Mouse (Mus musculus): Measurements from ENCODE around the gene Podnl1. TPM values are rescaled to one million over a fixed set of nuclear protein-coding genes. Genes with fewer than 3 reads are reported as not detected.
A peak's percentile ranks its signal among the peaks of the same experiment; 100 is the strongest.

Podnl1 gene
- total RNA-seq, 2 experiments from 2014 or later = 0.13 to 0.46 TPM

DNA sequence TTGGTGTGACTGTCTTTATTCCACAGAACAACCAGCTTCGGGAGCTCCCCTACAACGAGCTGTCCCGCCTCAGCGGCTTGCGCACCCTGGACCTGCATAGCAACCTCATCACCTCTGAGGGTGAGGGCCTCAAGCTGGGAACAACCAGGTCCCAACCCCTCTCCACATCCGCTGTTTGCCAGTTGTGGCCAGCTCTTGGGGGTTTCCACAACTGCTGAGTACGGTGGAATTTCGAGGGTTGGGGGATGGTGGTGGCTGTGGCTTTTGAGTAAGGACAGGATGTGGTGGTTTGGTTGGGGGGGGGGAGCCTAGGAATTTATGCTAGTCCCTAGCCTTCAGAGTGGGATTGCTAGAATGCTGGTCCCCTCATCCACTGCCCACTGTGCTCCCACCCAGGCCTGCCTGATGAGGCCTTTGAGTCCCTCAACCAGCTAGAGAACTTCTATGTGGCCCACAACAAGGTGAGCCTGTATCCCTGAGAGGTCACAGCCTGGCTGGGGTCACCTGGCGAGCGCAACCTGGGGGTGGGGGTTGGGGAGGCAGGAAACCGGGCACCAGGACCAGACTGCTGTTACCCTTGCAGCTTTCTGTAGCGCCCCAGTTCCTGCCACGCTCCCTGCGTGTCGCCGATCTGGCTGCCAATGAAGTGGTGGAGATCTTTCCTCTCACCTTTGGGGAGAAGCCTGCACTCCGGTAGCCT is 1.6 kb downstream of the Podnl1 start:
- no peak for DNase-seq

DNA sequence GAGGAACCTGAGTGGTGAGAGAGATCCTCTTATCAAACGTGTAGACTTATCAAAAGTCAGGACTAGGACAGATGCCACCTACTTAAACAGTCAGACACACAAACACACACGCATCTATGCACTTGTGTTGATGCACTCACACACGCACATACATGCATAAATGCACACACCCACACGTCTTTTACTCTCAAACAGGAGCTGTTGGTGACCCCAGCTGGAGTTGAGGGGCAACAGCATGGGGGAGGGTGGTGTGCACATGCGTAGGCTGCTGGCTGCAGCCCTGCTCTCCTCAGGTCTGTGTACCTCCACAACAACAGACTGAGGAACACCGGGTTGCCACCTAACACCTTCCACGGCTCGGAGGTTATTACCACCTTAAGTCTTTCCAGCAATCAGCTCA is 2.5 kb downstream of the Podnl1 start:
- no peak for DNase-seq

DNA sequence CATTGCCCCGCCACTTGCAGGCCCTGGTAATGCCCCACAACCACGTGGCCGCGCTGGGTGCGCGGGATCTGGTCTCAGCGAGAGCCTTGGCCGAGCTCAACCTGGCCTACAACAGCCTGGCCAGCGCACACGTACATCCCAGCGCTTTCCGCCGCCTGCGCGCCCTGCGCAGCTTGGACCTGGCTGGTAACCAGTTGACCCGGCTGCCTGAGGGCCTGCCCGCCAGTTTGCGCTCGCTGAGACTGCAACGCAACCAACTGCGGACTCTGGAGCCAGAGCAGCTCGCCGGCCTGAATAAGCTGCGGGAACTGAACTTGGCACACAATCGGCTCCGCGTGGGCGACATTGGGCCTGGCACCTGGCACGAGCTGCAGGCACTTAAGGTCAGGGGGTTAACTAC is 5.0 kb downstream of the Podnl1 start:
- peak in 1 of 2 experiments; percentile 37 for DNase-seq

DNA sequence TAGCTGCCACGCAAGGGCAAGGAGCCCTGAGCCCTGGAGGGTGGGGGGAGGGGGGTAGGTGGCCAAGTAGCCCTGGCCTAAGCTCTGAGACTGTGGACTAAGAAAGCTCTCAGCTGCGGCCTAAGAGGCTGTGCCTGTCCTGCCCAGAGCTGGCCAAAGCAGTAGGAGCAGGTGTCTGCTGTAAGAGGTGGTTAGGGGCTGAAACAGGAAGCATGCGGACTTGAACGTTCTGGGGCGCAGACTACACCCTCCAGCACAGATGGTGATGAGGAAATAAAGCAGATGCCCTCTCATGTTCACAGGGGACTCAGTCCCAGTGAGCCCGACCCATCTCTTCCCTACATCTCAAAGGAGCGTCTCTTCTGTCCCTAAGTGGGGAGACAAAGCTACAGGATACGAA is 6.4 kb downstream of the Podnl1 start:
- DNase-seq = no peak

GRCm38 (mm10) chr8:84137848-84138247 is 12.1 kb downstream of the Podnl1 start:
- DNase-seq = no peak

DNA sequence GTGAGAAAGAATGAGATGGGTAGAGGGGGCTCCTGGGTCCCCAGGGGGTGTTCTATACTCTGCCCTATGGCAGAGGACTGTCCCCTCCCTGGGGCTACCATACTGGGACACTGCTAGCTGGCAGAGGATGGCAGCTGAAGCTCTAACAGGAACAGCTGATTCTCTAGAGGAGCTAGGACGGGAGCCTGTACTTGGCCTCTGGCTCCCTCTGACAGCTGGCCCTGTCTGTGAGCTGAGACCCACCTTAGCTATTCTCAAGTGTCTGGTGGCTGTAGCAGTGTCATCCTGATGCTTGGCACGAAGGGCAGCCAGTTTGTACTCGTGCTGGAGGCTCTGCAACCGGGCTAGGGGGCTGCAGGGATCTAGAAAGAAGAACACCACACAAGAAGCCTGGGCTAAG is 15.0 kb downstream of the Podnl1 start:
- no peak for DNase-seq

GRCm38 (mm10) chr8:84144636-84145245 is 19.0 kb downstream of the Podnl1 start:
- DNase-seq = peak in 1 of 2 experiments; percentile 40

GRCm38 (mm10) chr8:84147324-84147766 is 21.6 kb downstream of the Podnl1 start:
- DNase-seq = peak in 1 of 2 experiments; percentile 50

- peak; percentile 95 for DNase-seq
Measured at GRCm38 (mm10) chr8:84147769-84148530, 22.2 kb downstream of the Podnl1 start, which contains the start of the genes Cc2d1a and 4930432K21Rik. TSS of gene Cc2d1a (minus strand) at chr8:84147936. TSS of gene 4930432K21Rik (plus strand) at chr8:84148025.

- DNase-seq = no peak
Measured at GRCm38 (mm10) chr8:84148531-84148850, 22.7 kb downstream of the Podnl1 start.

GRCm38 (mm10) chr8:84149181-84149580 is 23.4 kb downstream of the Podnl1 start:
- no peak for DNase-seq

DNA sequence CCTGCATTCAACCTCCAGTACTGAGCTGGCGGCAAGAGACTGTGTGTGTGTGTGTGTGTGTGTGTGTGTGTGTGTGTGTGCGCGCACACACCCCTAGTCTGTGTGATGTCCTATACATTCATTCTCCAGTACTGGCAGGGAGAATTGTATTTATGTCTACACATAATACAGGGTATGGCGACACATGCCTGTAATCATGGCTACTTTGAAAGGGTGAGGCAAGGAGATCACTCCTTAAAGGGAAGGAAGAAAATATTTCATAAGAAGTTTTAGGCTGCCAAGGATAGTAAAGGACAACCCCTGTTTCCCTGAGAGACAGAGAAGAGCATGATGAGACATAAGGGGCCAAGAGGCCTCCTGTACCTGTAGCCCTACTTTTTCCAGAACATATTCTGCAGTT is 31.8 kb downstream of the Podnl1 start:
- DNase-seq = no peak

- no peak for DNase-seq
Measured at GRCm38 (mm10) chr8:84167696-84168095, 41.9 kb downstream of the Podnl1 start.

- DNase-seq = peak; percentile 48
Measured at GRCm38 (mm10) chr8:84170096-84170495, 44.3 kb downstream of the Podnl1 start.

DNA sequence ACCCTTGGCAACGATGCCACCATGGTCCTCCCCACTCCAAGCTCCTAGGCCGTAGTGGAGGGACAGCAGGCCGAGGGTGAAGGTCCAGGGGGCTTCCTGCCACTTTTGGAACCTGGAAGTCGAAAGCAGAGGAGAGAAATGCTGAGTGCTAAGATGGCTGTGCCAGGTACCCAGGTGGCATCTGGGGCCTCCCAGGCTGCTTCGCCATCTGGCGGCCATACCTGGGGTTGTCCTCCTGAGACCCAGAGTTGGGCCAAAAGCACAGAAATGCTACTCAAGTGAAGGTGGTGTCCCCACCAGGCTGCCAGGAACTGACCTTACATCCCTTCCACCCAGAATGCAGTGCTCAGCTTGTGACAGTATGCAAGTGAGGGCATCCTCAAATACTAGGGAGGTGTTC is 48.1 kb downstream of the Podnl1 start:
- no peak for DNase-seq

GRCm38 (mm10) chr8:84176560-84176959 is 50.8 kb downstream of the Podnl1 start:
- no peak for DNase-seq

DNA sequence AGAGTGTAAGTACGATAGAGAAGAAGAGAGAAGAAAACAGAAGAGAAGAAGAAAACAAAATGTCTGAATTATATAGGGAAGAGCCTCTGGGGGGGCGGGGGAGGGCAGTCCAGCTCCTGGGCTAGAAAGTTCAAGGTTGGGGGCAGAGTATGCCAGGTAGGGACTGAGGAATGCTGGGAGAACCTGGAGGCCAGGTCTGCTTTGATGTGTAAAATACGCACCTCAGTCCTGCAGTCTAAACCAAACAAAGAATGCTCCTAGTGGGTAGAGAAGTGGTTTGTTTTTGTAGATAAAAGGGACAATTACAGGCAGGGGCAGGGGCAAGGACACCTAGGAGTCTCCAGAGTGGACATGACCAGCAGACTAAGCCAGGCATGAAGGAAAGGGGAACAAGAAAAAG is 51.6 kb downstream of the Podnl1 start:
- DNase-seq = no peak

DNA sequence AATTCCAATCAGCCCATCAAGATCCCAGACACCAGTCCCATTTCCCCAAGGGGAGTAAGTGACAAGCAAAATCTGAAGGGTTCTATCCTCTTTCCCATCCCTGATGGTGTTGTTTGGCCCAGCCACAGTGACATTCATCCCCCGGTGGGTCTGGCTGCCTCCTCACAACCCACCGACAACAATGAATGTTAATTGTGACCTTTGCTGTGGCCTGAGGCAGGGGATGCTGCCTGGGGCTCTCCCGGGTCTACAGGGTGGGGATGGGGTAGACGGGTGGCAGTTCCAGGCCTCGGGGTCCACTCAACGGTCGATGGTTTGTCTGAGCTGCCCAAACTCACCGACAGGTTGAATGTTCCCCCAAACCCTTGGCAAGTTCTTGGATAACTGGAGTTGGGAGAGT is 52.8 kb downstream of the Podnl1 start:
- DNase-seq = no peak

- DNase-seq = no peak
Measured at GRCm38 (mm10) chr8:84179946-84180345, 54.2 kb downstream of the Podnl1 start.

GRCm38 (mm10) chr8:84180530-84181190 is 54.9 kb downstream of the Podnl1 start:
- DNase-seq = peak in 1 of 2 experiments; percentile 51

All from adrenal gland, postnatal 36 days (tissue).